Mouse (Mus musculus) liver, embryonic 14.5 days (tissue): ENCODE measurements around the gene 1700024G13Rik. TPM values are rescaled to one million over a fixed set of nuclear protein-coding genes. Genes with fewer than 3 reads are reported as not detected.

Experiments used
- ATAC-seq: fragments of 200-750 bp; cut with Nextera tagmentation; 2 replicates; pipeline ENCODE4 v1.8.0; 2017; ENCODE audit warnings: moderate number of reproducible peaks, mild to moderate bottlenecking, moderate library complexity; ENCODE audit not compliant: insufficient read depth
- DNase-seq, 3 experiments: peaks; one replicate each; pipeline ENCODE4 v3.0.0-alpha.2; 2012 to 2013; ENCODE audit warnings: low read depth in 3 of 3, low spot score in 3 of 3
- H3K27ac ChIP-seq: fragments of 300-500 bp; sonication (generic); 2 replicates; pipeline ENCODE4 v1.5.1; 2014; ENCODE audit warnings: moderate library complexity, mild to moderate bottlenecking, control low read depth, inconsistent platforms
- H3K27me3 ChIP-seq: fragments of 300-500 bp; sonication (generic); 2 replicates; pipeline ENCODE4 v1.6.1; 2014; ENCODE audit warnings: mild to moderate bottlenecking, low read length, moderate library complexity; ENCODE audit not compliant: control insufficient read depth, insufficient read depth
- H3K36me3 ChIP-seq: fragments of 300-500 bp; sonication (generic); replicated peaks from 2 replicates; pipeline ENCODE4 v1.6.1; 2014; ENCODE audit warnings: low read depth; ENCODE audit not compliant: control insufficient read depth, insufficient read depth
- H3K4me1 ChIP-seq, 2 experiments: fragments of 200-500 bp in 1 of 2; fragments of 300-500 bp in 1 of 2; sonication (generic) in 1 of 2; replicated peaks; 2 replicates each; pipeline ENCODE4 v1.6.1; 2012 to 2014; ENCODE audit warnings: antibody characterized with exemption in 1 of 2, inconsistent platforms in 1 of 2, low read length in 1 of 2; ENCODE audit not compliant: control insufficient read depth in 2 of 2, insufficient read depth in 2 of 2
- H3K4me2 ChIP-seq: fragments of 300-500 bp; sonication (generic); 2 replicates; pipeline ENCODE4 v1.6.1; 2014; ENCODE audit warnings: low read depth, mild to moderate bottlenecking, control low read depth, moderate library complexity
- H3K4me3 ChIP-seq, 2 experiments: fragments of 200-500 bp in 1 of 2; fragments of 300-500 bp in 1 of 2; sonication (generic) in 1 of 2; 2 replicates each; pipeline ENCODE4 v1.5.1; 2012 to 2014; ENCODE audit warnings: low read depth in 2 of 2, low read length in 2 of 2, mild to moderate bottlenecking in 2 of 2, control low read depth in 1 of 2, inconsistent platforms in 1 of 2, moderate library complexity in 1 of 2; ENCODE audit not compliant: insufficient read depth in 1 of 2
- H3K9ac ChIP-seq: fragments of 300-500 bp; sonication (generic); replicated peaks from 2 replicates; pipeline ENCODE4 v1.6.1; 2014; ENCODE audit warnings: mild to moderate bottlenecking, control low read depth, moderate library complexity
- H3K9me3 ChIP-seq: fragments of 300-500 bp; sonication (generic); 2 replicates; pipeline ENCODE4 v1.6.1; 2016; ENCODE audit warnings: low read length, mixed read lengths; ENCODE audit not compliant: control insufficient read depth
- CTCF ChIP-seq: IDR thresholded peaks from 2 replicates; pipeline ENCODE4 v1.5.1; 2016; ENCODE audit warnings: antibody characterized with exemption, low read depth, control low read depth
- EP300 ChIP-seq: IDR thresholded peaks from 2 replicates; pipeline ENCODE4 v1.6.1; 2016; ENCODE audit warnings: antibody characterized with exemption, low read depth
- WGBS: fragments of 180-500 bp; shearing (Covaris S2); extraction: QIAGEN DNeasy Blood & Tissue Kit; methylation state at CpG from one replicate; pipeline ENCODE4 v1.1.7; 2014; ENCODE audit not compliant: insufficient replicate concordance; 5-methylcytosine and 5-hydroxymethylcytosine counted together
- polyA plus RNA-seq, 2 experiments: library from polyadenylated mRNA; depleted of rRNA in 1 of 2; stranded (reverse) in 1 of 2; unstranded in 1 of 2; fragments of >200 nt; fragmentation: Nextera tagmentation in 1 of 2; extraction: Ambion mirVana in 1 of 2; gene quantifications; 2 replicates each; pipeline versions ENCODE4 v1.2.1 to v1.2.3; 2012 to 2014

Gene 1700024G13Rik
- not detected in 2 replicates for polyA plus RNA-seq (2012; rRNA removed)
- not detected in 2 replicates for polyA plus RNA-seq (2014; fragmentation: Nextera tagmentation; extraction: Ambion mirVana)

GRCm38 (mm10) chr14:32388196-32388595, at the start of gene 1700024G13Rik:
TSS of gene 1700024G13Rik (minus strand) at chr14:32388391.
- 9% methylated on average over 13 of the region's 13 CpGs for WGBS
- no peak within 1 kb of the TSS for H3K9ac ChIP-seq
- no peak within 1 kb of the TSS for H3K4me2 ChIP-seq
- DNase-seq (peak in 1 of 3 experiments; percentile 20), ATAC-seq (no peak)
- H3K27ac ChIP-seq, result no peak within 1 kb of the TSS
- H3K4me3 ChIP-seq, result no peak within 1 kb of the TSS
- TF ChIP-seq EP300 (no peak), CTCF (no peak)
- no peaks in the 10 kb centered on the region for H3K27me3 ChIP-seq
- no peaks in the 10 kb centered on the region for H3K36me3 ChIP-seq
- no peaks in the 10 kb centered on the region for H3K9me3 ChIP-seq
- H3K4me1 ChIP-seq, result no peaks in the 10 kb centered on the region

DNA sequence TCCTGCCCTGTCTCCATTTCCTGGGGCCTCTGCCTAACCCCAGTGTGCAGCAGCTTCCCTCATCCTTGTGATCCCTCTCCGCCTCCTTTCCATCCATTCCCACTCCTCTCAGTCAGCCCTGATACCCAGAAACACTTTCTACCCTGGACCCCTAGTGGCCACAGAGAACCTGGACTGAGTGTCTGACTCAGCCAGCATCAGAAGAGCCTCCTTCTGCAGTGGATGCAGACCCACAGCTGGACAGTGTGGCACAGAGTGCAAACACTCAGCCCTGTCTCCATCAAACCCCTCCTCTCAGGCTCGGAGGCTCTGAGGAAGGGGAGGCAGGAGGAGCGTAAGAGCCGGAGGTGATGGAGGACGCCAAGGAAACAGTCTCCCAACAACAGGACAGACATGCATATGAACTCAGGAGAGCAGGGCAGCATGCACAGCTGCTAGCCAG, 49.2 kb upstream of the 1700024G13Rik start:
- ATAC-seq, result no peak
- no peak for DNase-seq
- H3K9ac ChIP-seq, result no peak overlapping the region
- H3K4me2 ChIP-seq, result no peak overlapping the region
- WGBS, result 41% methylated on average over 5 of the region's 5 CpGs
- H3K27ac ChIP-seq, result no peak overlapping the region
- H3K4me3 ChIP-seq, result no peak overlapping the region
- TF ChIP-seq EP300, result no peak
- peak; percentile 17; the same call in 1 of the 2 replicates for TF ChIP-seq CTCF
- no peaks in the 10 kb centered on the region for H3K27me3 ChIP-seq
- no peaks in the 10 kb centered on the region for H3K9me3 ChIP-seq
- H3K4me1 ChIP-seq, result no peaks in the 10 kb centered on the region
- no peaks in the 10 kb centered on the region for H3K36me3 ChIP-seq

DNA sequence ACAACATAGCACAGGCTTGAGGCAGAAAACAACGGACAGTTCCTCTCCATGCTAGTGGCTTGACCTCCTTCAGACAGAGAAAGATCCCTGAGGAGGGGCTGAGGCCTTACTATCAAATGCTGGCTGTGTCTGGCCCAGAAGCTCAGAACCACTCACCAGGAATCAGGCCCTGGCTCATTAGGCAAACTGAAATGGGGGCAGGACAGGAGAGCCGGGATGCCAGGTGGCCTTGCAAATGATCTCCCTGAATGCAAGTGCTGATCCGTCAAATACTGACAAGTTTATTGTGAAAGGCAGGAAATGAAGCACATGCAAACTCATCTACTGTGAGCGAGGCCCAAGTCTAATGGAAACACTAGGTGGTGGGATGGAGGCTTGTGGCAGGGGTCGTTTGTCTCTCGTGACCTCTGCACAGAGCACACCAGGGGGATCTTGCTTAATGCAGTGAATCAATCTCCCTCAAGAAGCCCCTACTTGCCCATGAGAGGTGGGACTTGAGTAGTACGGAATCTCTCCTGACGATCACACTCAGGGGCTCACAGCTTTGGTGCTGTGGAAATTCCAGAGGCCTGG, 40.9 kb upstream of the 1700024G13Rik start:
- no peak for TF ChIP-seq CTCF
- TF ChIP-seq EP300, result no peak
- Histone ChIP-seq H3K27me3 (no peaks in the 10 kb centered on the region), H3K4me1 (no peaks in the 10 kb centered on the region), H3K27ac (no peak overlapping the region), H3K4me2 (no peak overlapping the region), H3K9ac (no peak overlapping the region), H3K9me3 (no peaks in the 10 kb centered on the region), H3K36me3 (no peaks in the 10 kb centered on the region), H3K4me3 (no peak overlapping the region)
- DNase-seq (no peak), ATAC-seq (no peak)
- 35% methylated on average over 8 of the region's 8 CpGs for WGBS

DNA sequence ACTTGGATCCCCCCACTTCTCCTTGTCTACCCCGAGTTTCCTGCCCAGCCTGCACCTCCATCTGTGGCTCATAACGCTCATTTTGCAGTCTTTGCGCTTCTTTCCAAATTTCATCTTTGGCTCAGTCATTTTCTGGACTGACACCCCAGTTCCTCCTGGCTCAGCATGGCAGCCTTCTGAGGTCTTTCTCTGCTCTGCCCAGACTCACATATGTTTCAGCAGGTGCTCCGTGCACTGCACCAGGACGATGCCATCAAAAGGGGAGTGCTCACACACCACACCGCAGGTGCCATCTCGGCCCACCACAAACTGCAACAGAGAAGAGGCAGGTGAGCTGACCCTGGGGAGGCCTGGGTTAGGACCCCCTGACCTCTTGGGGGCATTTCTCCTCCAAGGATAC, 35.8 kb upstream of the 1700024G13Rik start:
- H3K9ac ChIP-seq, result no peak overlapping the region
- no peak overlapping the region for H3K4me3 ChIP-seq
- no peaks in the 10 kb centered on the region for H3K36me3 ChIP-seq
- H3K27ac ChIP-seq, result no peak overlapping the region
- H3K4me2 ChIP-seq, result no peak overlapping the region
- H3K27me3 ChIP-seq, result no peaks in the 10 kb centered on the region
- H3K4me1 ChIP-seq, result no peaks in the 10 kb centered on the region
- DNase-seq (no peak), ATAC-seq (no peak)
- TF ChIP-seq EP300 (no peak), CTCF (no peak)
- 64% methylated on average over 7 of the region's 7 CpGs for WGBS
- no peaks in the 10 kb centered on the region for H3K9me3 ChIP-seq

DNA sequence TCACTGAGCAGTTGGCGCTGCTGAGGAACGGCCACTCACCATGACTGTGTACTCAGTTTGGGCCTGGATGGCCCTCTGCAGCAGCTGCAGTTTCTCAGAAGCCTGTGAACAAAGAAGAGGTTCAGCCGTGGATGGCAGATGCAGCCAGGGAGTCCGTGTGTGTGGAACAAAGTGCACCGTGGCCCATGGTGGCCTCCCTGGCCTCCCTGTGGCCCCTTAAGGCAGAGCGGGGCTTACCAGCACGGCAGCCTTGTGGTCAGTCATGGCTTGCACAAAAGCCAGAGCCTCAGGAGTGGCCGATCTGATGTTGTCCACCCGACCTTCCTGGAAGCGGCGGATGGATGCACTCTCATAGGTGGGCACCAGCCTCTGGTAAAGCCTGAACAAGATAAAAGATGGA, 30.6 kb upstream of the 1700024G13Rik start:
- Histone ChIP-seq H3K9ac (no peak overlapping the region), H3K4me3 (no peak overlapping the region), H3K9me3 (no peaks in the 10 kb centered on the region), H3K27ac (no peak overlapping the region), H3K4me1 (no peaks in the 10 kb centered on the region), H3K27me3 (no peaks in the 10 kb centered on the region), H3K4me2 (no peak overlapping the region), H3K36me3 (no peaks in the 10 kb centered on the region)
- ATAC-seq, result no peak
- 70% methylated on average over 11 of the region's 11 CpGs for WGBS
- DNase-seq, result no peak
- TF ChIP-seq EP300 (no peak), CTCF (no peak)
